Mouse (Mus musculus): ENCODE measurements at regions not wholly inside any gene's neighbourhood (a gene's known extent, or its start where the extent isn't known, plus 50 kb on each side); places are given as distances from the start of the nearest gene placed in this dataset.

- no peaks in the 10 kb centered on the region for H3K27me3 ChIP-seq (replicated peaks)
- no peak overlapping the region for H3K9ac ChIP-seq (replicated peaks)
- H3K4me1 ChIP-seq, result peaks cover 13% of the 10 kb centered on the region
- ATAC-seq (ENCODE audit: low FRiP score), result no peak
- no peak overlapping the region for H3K4me2 ChIP-seq
- H3K4me3 ChIP-seq (replicated peaks), result no peak overlapping the region
- H3K9me3 ChIP-seq (replicated peaks), result no peaks in the 10 kb centered on the region
- no peaks in the 10 kb centered on the region for H3K36me3 ChIP-seq
- WGBS, result 79% methylated on average over 4 of the region's 4 CpGs
- H3K27ac ChIP-seq (replicated peaks), result no peak overlapping the region
Observed at GRCm38 (mm10) chr1:165050176-165050575, 110.4 kb downstream of the Tbx19 start.

GRCm38 (mm10) chr1:165046637-165047036 is 111.3 kb upstream of the Xcl1 start:
- H3K4me1 ChIP-seq, result peaks cover 24% of the 10 kb centered on the region
- no peak overlapping the region; the same call in 1 of the 2 replicates for H3K4me2 ChIP-seq
- H3K36me3 ChIP-seq, result no peaks in the 10 kb centered on the region
- 14% methylated on average over 7 of the region's 7 CpGs for WGBS
- ATAC-seq (ENCODE audit: low FRiP score), result peak; percentile 85
- H3K4me3 ChIP-seq (replicated peaks), result no peak overlapping the region
- H3K27me3 ChIP-seq (replicated peaks), result no peaks in the 10 kb centered on the region
- 0 out of 2 replicates have a peak overlapping the region, but pooled peaks have one; percentile 14 for H3K9ac ChIP-seq (replicated peaks)
- H3K9me3 ChIP-seq (replicated peaks), result no peaks in the 10 kb centered on the region
- H3K27ac ChIP-seq (replicated peaks), result peak overlapping the region; percentile 81

- Histone ChIP-seq H3K4me1 (peaks cover 24% of the 10 kb centered on the region), H3K4me3 (replicated peaks) (no peak overlapping the region), H3K27ac (replicated peaks) (peak overlapping the region; percentile 81), H3K36me3 (no peaks in the 10 kb centered on the region), H3K9me3 (replicated peaks) (no peaks in the 10 kb centered on the region), H3K9ac (replicated peaks) (no peak overlapping the region), H3K4me2 (no peak overlapping the region), H3K27me3 (replicated peaks) (no peaks in the 10 kb centered on the region)
- ATAC-seq (ENCODE audit: low FRiP score), result peak; percentile 19; the same call in 1 of the 2 replicates
- WGBS, result 52% methylated on average over 4 of the region's 4 CpGs
Observed at GRCm38 (mm10) chr1:165046056-165046455, 110.7 kb upstream of the Xcl1 start.

GRCm38 (mm10) chr1:165043361-165043760 is 108.0 kb upstream of the Xcl1 start:
- H3K27me3 ChIP-seq (replicated peaks), result no peaks in the 10 kb centered on the region
- no peak overlapping the region for H3K27ac ChIP-seq (replicated peaks)
- no peak overlapping the region for H3K9ac ChIP-seq (replicated peaks)
- H3K4me3 ChIP-seq (replicated peaks), result no peak overlapping the region
- no peak overlapping the region for H3K4me2 ChIP-seq
- WGBS, result 53% methylated on average over 3 of the region's 3 CpGs
- H3K36me3 ChIP-seq, result no peaks in the 10 kb centered on the region
- peaks cover 24% of the 10 kb centered on the region for H3K4me1 ChIP-seq
- ATAC-seq (ENCODE audit: low FRiP score), result no peak
- no peaks in the 10 kb centered on the region for H3K9me3 ChIP-seq (replicated peaks)

GRCm38 (mm10) chr1:165042105-165042504 is 106.8 kb upstream of the Xcl1 start:
- Histone ChIP-seq H3K4me2 (no peak overlapping the region), H3K27me3 (replicated peaks) (no peaks in the 10 kb centered on the region), H3K4me3 (replicated peaks) (no peak overlapping the region), H3K4me1 (peaks cover 24% of the 10 kb centered on the region), H3K27ac (replicated peaks) (0 out of 2 replicates have a peak overlapping the region, but pooled peaks have one; percentile 33), H3K9ac (replicated peaks) (no peak overlapping the region), H3K36me3 (no peaks in the 10 kb centered on the region), H3K9me3 (replicated peaks) (no peaks in the 10 kb centered on the region)
- ATAC-seq (ENCODE audit: low FRiP score), result no peak
- 52% methylated on average over 2 of the region's 2 CpGs for WGBS

- Histone ChIP-seq H3K9ac (replicated peaks) (no peak overlapping the region), H3K4me1 (no peaks in the 10 kb centered on the region), H3K9me3 (replicated peaks) (no peaks in the 10 kb centered on the region), H3K36me3 (no peaks in the 10 kb centered on the region), H3K27ac (replicated peaks) (no peak overlapping the region), H3K4me3 (replicated peaks) (no peak overlapping the region), H3K27me3 (replicated peaks) (no peaks in the 10 kb centered on the region), H3K4me2 (no peak overlapping the region)
- 63% methylated on average over 3 of the region's 3 CpGs for WGBS
- ATAC-seq (ENCODE audit: low FRiP score), result no peak
Observed at GRCm38 (mm10) chr1:165036631-165037030, 101.3 kb upstream of the Xcl1 start.

GRCm38 (mm10) chr1:165035618-165036017 is 100.3 kb upstream of the Xcl1 start:
- Histone ChIP-seq H3K27me3 (replicated peaks) (no peaks in the 10 kb centered on the region), H3K27ac (replicated peaks) (no peak overlapping the region), H3K4me3 (replicated peaks) (no peak overlapping the region), H3K4me2 (no peak overlapping the region), H3K4me1 (no peaks in the 10 kb centered on the region), H3K9ac (replicated peaks) (no peak overlapping the region), H3K36me3 (no peaks in the 10 kb centered on the region), H3K9me3 (replicated peaks) (no peaks in the 10 kb centered on the region)
- ATAC-seq (ENCODE audit: low FRiP score), result no peak
- 91% methylated on average over 1 of the region's 1 CpGs for WGBS

GRCm38 (mm10) chr1:165020960-165021563 is 85.7 kb upstream of the Xcl1 start:
- no peak overlapping the region for H3K4me2 ChIP-seq
- no peak overlapping the region for H3K27ac ChIP-seq (replicated peaks)
- no peak for ATAC-seq (ENCODE audit: low FRiP score)
- H3K27me3 ChIP-seq (replicated peaks), result no peaks in the 10 kb centered on the region
- peaks cover 15% of the 10 kb centered on the region for H3K4me1 ChIP-seq
- H3K9ac ChIP-seq (replicated peaks), result no peak overlapping the region
- no peaks in the 10 kb centered on the region for H3K9me3 ChIP-seq (replicated peaks)
- H3K36me3 ChIP-seq, result no peaks in the 10 kb centered on the region
- 74% methylated on average over 10 of the region's 10 CpGs for WGBS
- no peak overlapping the region for H3K4me3 ChIP-seq (replicated peaks)

GRCm38 (mm10) chr1:165018692-165019309 is 83.5 kb upstream of the Xcl1 start:
- peak; percentile 98 for ATAC-seq (ENCODE audit: low FRiP score)
- peak overlapping the region; percentile 42 for H3K4me3 ChIP-seq (replicated peaks)
- H3K4me2 ChIP-seq, result peak overlapping the region; percentile 59
- peaks cover 15% of the 10 kb centered on the region for H3K4me1 ChIP-seq
- H3K27ac ChIP-seq (replicated peaks), result peak overlapping the region; percentile 81
- H3K36me3 ChIP-seq, result no peaks in the 10 kb centered on the region
- peak overlapping the region; percentile 48 for H3K9ac ChIP-seq (replicated peaks)
- H3K27me3 ChIP-seq (replicated peaks), result no peaks in the 10 kb centered on the region
- WGBS, result 17% methylated on average over 16 of the region's 16 CpGs
- no peaks in the 10 kb centered on the region for H3K9me3 ChIP-seq (replicated peaks)

- Histone ChIP-seq H3K36me3 (no peaks in the 10 kb centered on the region), H3K4me2 (peak overlapping the region; percentile 59), H3K4me3 (replicated peaks) (peak overlapping the region; percentile 42; the same call in 1 of the 2 replicates), H3K9ac (replicated peaks) (no peak overlapping the region), H3K27me3 (replicated peaks) (no peaks in the 10 kb centered on the region), H3K9me3 (replicated peaks) (no peaks in the 10 kb centered on the region), H3K27ac (replicated peaks) (peak overlapping the region; percentile 81), H3K4me1 (peaks cover 15% of the 10 kb centered on the region)
- peak; percentile 50 for ATAC-seq (ENCODE audit: low FRiP score)
- 87% methylated on average over 4 of the region's 4 CpGs for WGBS
Observed at GRCm38 (mm10) chr1:165018236-165018635, 82.9 kb upstream of the Xcl1 start.

GRCm38 (mm10) chr1:165017793-165018192 is 82.5 kb upstream of the Xcl1 start:
- peak overlapping the region; percentile 33; the same call in 1 of the 2 replicates for H3K27ac ChIP-seq (replicated peaks)
- no peaks in the 10 kb centered on the region for H3K36me3 ChIP-seq
- no peak overlapping the region for H3K9ac ChIP-seq (replicated peaks)
- no peaks in the 10 kb centered on the region for H3K9me3 ChIP-seq (replicated peaks)
- no peaks in the 10 kb centered on the region for H3K27me3 ChIP-seq (replicated peaks)
- 33% methylated on average over 6 of the region's 6 CpGs for WGBS
- peak; percentile 26; the same call in 1 of the 2 replicates for ATAC-seq (ENCODE audit: low FRiP score)
- H3K4me1 ChIP-seq, result peaks cover 15% of the 10 kb centered on the region
- no peak overlapping the region for H3K4me3 ChIP-seq (replicated peaks)
- no peak overlapping the region for H3K4me2 ChIP-seq

GRCm38 (mm10) chr1:165014328-165014727 is 79.0 kb upstream of the Xcl1 start:
- H3K36me3 ChIP-seq, result no peaks in the 10 kb centered on the region
- no peak overlapping the region for H3K27ac ChIP-seq (replicated peaks)
- WGBS, result 85% methylated on average over 1 of the region's 1 CpGs
- no peaks in the 10 kb centered on the region for H3K27me3 ChIP-seq (replicated peaks)
- H3K4me1 ChIP-seq, result peaks cover 12% of the 10 kb centered on the region
- H3K9me3 ChIP-seq (replicated peaks), result no peaks in the 10 kb centered on the region
- no peak overlapping the region for H3K9ac ChIP-seq (replicated peaks)
- H3K4me2 ChIP-seq, result no peak overlapping the region
- no peak for ATAC-seq (ENCODE audit: low FRiP score)
- H3K4me3 ChIP-seq (replicated peaks), result no peak overlapping the region

Measured in neural tube, embryonic 15.5 days (tissue).